Mouse (Mus musculus): Measurements from ENCODE around the gene Tm4sf5. TPM values are rescaled to one million over a fixed set of nuclear protein-coding genes. Genes with fewer than 3 reads are reported as not detected.
"Not testable (repeated sequence)": the region's sequence is repeated elsewhere in the genome, so short reads cannot be mapped to it uniquely, and the experiment has no call there.

Gene Tm4sf5
- polyA plus RNA-seq, 1 experiment from 2014 or later = 38.6 TPM

GRCm38 (mm10) chr11:70512709-70513342, 7.8 kb downstream of the Tm4sf5 start:
- Histone ChIP-seq H3K27ac (ENCODE audit: low read length) (no peak overlapping the region), H3K9ac (replicated peaks; ENCODE audit: low read depth, low read length) (no peak overlapping the region), H3K36me3 (ENCODE audit: control insufficient read depth, insufficient read depth, low read length) (no peaks in the 10 kb centered on the region), H3K4me3 (ENCODE audit: low read depth, low read length) (no peak overlapping the region), H3K4me1 (ENCODE audit: control insufficient read depth, insufficient read depth, low read length) (peaks cover 3% of the 10 kb centered on the region; the same call in 1 of the 2 replicates), H3K4me2 (replicated peaks; ENCODE audit: low read depth, low read length) (no peak overlapping the region), H3K27me3 (ENCODE audit: control insufficient read depth, insufficient read depth, low read length) (no peaks in the 10 kb centered on the region), H3K9me3 (ENCODE audit: control insufficient read depth, low read depth, low read length) (no peaks in the 10 kb centered on the region)
- ATAC-seq (ENCODE audit: insufficient number of reproducible peaks, insufficient read depth, low FRiP score, low read depth) = no peak
- 76% methylated on average over 7 of the region's 7 CpGs for WGBS

GRCm38 (mm10) chr11:70513520-70513919, 8.5 kb downstream of the Tm4sf5 start:
- H3K27me3 ChIP-seq (ENCODE audit: control insufficient read depth, insufficient read depth, low read length) = no peaks in the 10 kb centered on the region
- H3K4me1 ChIP-seq (ENCODE audit: control insufficient read depth, insufficient read depth, low read length) = peaks cover 3% of the 10 kb centered on the region; the same call in 1 of the 2 replicates
- H3K9me3 ChIP-seq (ENCODE audit: control insufficient read depth, low read depth, low read length) = no peaks in the 10 kb centered on the region
- H3K4me2 ChIP-seq (replicated peaks; ENCODE audit: low read depth, low read length) = no peak overlapping the region
- no peak overlapping the region for H3K4me3 ChIP-seq (ENCODE audit: low read depth, low read length)
- 57% methylated on average over 11 of the region's 11 CpGs for WGBS
- H3K36me3 ChIP-seq (ENCODE audit: control insufficient read depth, insufficient read depth, low read length) = no peaks in the 10 kb centered on the region
- ATAC-seq (ENCODE audit: insufficient number of reproducible peaks, insufficient read depth, low FRiP score, low read depth) = no peak
- H3K27ac ChIP-seq (ENCODE audit: low read length) = no peak overlapping the region
- H3K9ac ChIP-seq (replicated peaks; ENCODE audit: low read depth, low read length) = no peak overlapping the region

- whole genome bisulfite sequencing = 85% methylated on average over 7 of the region's 7 CpGs
- no peak within 1 kb of the TSS for H3K4me2 ChIP-seq (replicated peaks; ENCODE audit: low read depth, low read length)
- H3K36me3 ChIP-seq (ENCODE audit: control insufficient read depth, insufficient read depth, low read length) = no peaks in the 10 kb centered on the region
- H3K9ac ChIP-seq (replicated peaks; ENCODE audit: low read depth, low read length) = no peak within 1 kb of the TSS
- ATAC-seq (ENCODE audit: insufficient number of reproducible peaks, insufficient read depth, low FRiP score, low read depth) = no peak
- no peaks in the 10 kb centered on the region for H3K27me3 ChIP-seq (ENCODE audit: control insufficient read depth, insufficient read depth, low read length)
- H3K9me3 ChIP-seq (ENCODE audit: control insufficient read depth, low read depth, low read length) = no peaks in the 10 kb centered on the region
- H3K4me3 ChIP-seq (ENCODE audit: low read depth, low read length) = no peak within 1 kb of the TSS
- H3K4me1 ChIP-seq (ENCODE audit: control insufficient read depth, insufficient read depth, low read length) = peaks cover 3% of the 10 kb centered on the region; the same call in 1 of the 2 replicates
- H3K27ac ChIP-seq (ENCODE audit: low read length) = no peak within 1 kb of the TSS
These were observed 9.2 kb downstream of the Tm4sf5 start, which contains the start of gene Vmo1 for GRCm38 (mm10) chr11:70514288-70514687. TSS of gene Vmo1 (minus strand) at chr11:70514616.

GRCm38 (mm10) chr11:70516352-70516751, 11.3 kb downstream of the Tm4sf5 start:
- Histone ChIP-seq H3K4me3 (ENCODE audit: low read depth, low read length) (no peak overlapping the region), H3K27ac (ENCODE audit: low read length) (no peak overlapping the region), H3K9ac (replicated peaks; ENCODE audit: low read depth, low read length) (no peak overlapping the region), H3K36me3 (ENCODE audit: control insufficient read depth, insufficient read depth, low read length) (no peaks in the 10 kb centered on the region), H3K4me1 (ENCODE audit: control insufficient read depth, insufficient read depth, low read length) (0 out of 2 replicates have a peak, but pooled peaks cover 5% of the 10 kb centered on the region), H3K9me3 (ENCODE audit: control insufficient read depth, low read depth, low read length) (no peaks in the 10 kb centered on the region), H3K27me3 (ENCODE audit: control insufficient read depth, insufficient read depth, low read length) (no peaks in the 10 kb centered on the region), H3K4me2 (replicated peaks; ENCODE audit: low read depth, low read length) (no peak overlapping the region)
- ATAC-seq (ENCODE audit: insufficient number of reproducible peaks, insufficient read depth, low FRiP score, low read depth) = no peak
- WGBS = 23% methylated on average over 2 of the region's 2 CpGs

GRCm38 (mm10) chr11:70518436-70518835, 13.4 kb downstream of the Tm4sf5 start:
- whole genome bisulfite sequencing = 47% methylated on average over 1 of the region's 1 CpGs
- Histone ChIP-seq H3K4me1 (ENCODE audit: control insufficient read depth, insufficient read depth, low read length) (0 out of 2 replicates have a peak, but pooled peaks cover 5% of the 10 kb centered on the region), H3K27ac (ENCODE audit: low read length) (no peak overlapping the region), H3K4me2 (replicated peaks; ENCODE audit: low read depth, low read length) (no peak overlapping the region), H3K9me3 (ENCODE audit: control insufficient read depth, low read depth, low read length) (no peaks in the 10 kb centered on the region), H3K9ac (replicated peaks; ENCODE audit: low read depth, low read length) (no peak overlapping the region), H3K27me3 (ENCODE audit: control insufficient read depth, insufficient read depth, low read length) (no peaks in the 10 kb centered on the region), H3K36me3 (ENCODE audit: control insufficient read depth, insufficient read depth, low read length) (no peaks in the 10 kb centered on the region), H3K4me3 (ENCODE audit: low read depth, low read length) (no peak overlapping the region)
- no peak for ATAC-seq (ENCODE audit: insufficient number of reproducible peaks, insufficient read depth, low FRiP score, low read depth)

- WGBS = 73% methylated on average over 10 of the region's 10 CpGs
- Histone ChIP-seq H3K4me2 (replicated peaks; ENCODE audit: low read depth, low read length) (peak within 1 kb of the TSS; percentile 60), H3K9ac (replicated peaks; ENCODE audit: low read depth, low read length) (peak within 1 kb of the TSS; percentile 46), H3K36me3 (ENCODE audit: control insufficient read depth, insufficient read depth, low read length) (no peaks in the 10 kb centered on the region), H3K4me3 (ENCODE audit: low read depth, low read length) (peak within 1 kb of the TSS; percentile 33), H3K27me3 (ENCODE audit: control insufficient read depth, insufficient read depth, low read length) (no peaks in the 10 kb centered on the region), H3K27ac (ENCODE audit: low read length) (peak within 1 kb of the TSS; percentile 71), H3K9me3 (ENCODE audit: control insufficient read depth, low read depth, low read length) (no peaks in the 10 kb centered on the region), H3K4me1 (ENCODE audit: control insufficient read depth, insufficient read depth, low read length) (0 out of 2 replicates have a peak, but pooled peaks cover 5% of the 10 kb centered on the region)
- no peak for ATAC-seq (ENCODE audit: insufficient number of reproducible peaks, insufficient read depth, low FRiP score, low read depth)
These were observed 13.9 kb downstream of the Tm4sf5 start, which contains the start of gene Gltpd2 for GRCm38 (mm10) chr11:70518923-70519322. TSS of gene Gltpd2 (plus strand) at chr11:70519196.

GRCm38 (mm10) chr11:70520178-70520769, 15.2 kb downstream of the Tm4sf5 start:
- 10% methylated on average over 41 of the region's 41 CpGs for WGBS
- H3K9ac ChIP-seq (replicated peaks; ENCODE audit: low read depth, low read length) = peak overlapping the region; percentile 46
- peak; percentile 46; the same call in 1 of the 2 replicates for ATAC-seq (ENCODE audit: insufficient number of reproducible peaks, insufficient read depth, low FRiP score, low read depth)
- H3K27ac ChIP-seq (ENCODE audit: low read length) = peak overlapping the region; percentile 71
- 0 out of 2 replicates have a peak, but pooled peaks cover 5% of the 10 kb centered on the region for H3K4me1 ChIP-seq (ENCODE audit: control insufficient read depth, insufficient read depth, low read length)
- peak overlapping the region; percentile 33 for H3K4me3 ChIP-seq (ENCODE audit: low read depth, low read length)
- H3K4me2 ChIP-seq (replicated peaks; ENCODE audit: low read depth, low read length) = peak overlapping the region; percentile 60
- H3K36me3 ChIP-seq (ENCODE audit: control insufficient read depth, insufficient read depth, low read length) = no peaks in the 10 kb centered on the region
- no peaks in the 10 kb centered on the region for H3K9me3 ChIP-seq (ENCODE audit: control insufficient read depth, low read depth, low read length)
- H3K27me3 ChIP-seq (ENCODE audit: control insufficient read depth, insufficient read depth, low read length) = no peaks in the 10 kb centered on the region

GRCm38 (mm10) chr11:70523306-70523989, 18.4 kb downstream of the Tm4sf5 start:
- not testable (repeated sequence) for H3K9me3 ChIP-seq (ENCODE audit: control insufficient read depth, low read depth, low read length)
- WGBS = 86% methylated on average over 8 of the region's 8 CpGs

More at GRCm38 (mm10) chr11:70523306-70523989, 18.4 kb downstream of the Tm4sf5 start:
- not testable (repeated sequence) for ATAC-seq (ENCODE audit: insufficient number of reproducible peaks, insufficient read depth, low FRiP score, low read depth); H3K9ac ChIP-seq (replicated peaks; ENCODE audit: low read depth, low read length); H3K27ac ChIP-seq (ENCODE audit: low read length); H3K4me2 ChIP-seq (replicated peaks; ENCODE audit: low read depth, low read length); H3K27me3 ChIP-seq (ENCODE audit: control insufficient read depth, insufficient read depth, low read length); H3K4me3 ChIP-seq (ENCODE audit: low read depth, low read length)
- Histone ChIP-seq H3K4me1 (ENCODE audit: control insufficient read depth, insufficient read depth, low read length) (peaks cover 11% of the 10 kb centered on the region; the same call in 1 of the 2 replicates), H3K36me3 (ENCODE audit: control insufficient read depth, insufficient read depth, low read length) (peaks cover 21% of the 10 kb centered on the region)
